Mouse (Mus musculus): ENCODE data around the gene Fam124b.

Gene Fam124b

DNA sequence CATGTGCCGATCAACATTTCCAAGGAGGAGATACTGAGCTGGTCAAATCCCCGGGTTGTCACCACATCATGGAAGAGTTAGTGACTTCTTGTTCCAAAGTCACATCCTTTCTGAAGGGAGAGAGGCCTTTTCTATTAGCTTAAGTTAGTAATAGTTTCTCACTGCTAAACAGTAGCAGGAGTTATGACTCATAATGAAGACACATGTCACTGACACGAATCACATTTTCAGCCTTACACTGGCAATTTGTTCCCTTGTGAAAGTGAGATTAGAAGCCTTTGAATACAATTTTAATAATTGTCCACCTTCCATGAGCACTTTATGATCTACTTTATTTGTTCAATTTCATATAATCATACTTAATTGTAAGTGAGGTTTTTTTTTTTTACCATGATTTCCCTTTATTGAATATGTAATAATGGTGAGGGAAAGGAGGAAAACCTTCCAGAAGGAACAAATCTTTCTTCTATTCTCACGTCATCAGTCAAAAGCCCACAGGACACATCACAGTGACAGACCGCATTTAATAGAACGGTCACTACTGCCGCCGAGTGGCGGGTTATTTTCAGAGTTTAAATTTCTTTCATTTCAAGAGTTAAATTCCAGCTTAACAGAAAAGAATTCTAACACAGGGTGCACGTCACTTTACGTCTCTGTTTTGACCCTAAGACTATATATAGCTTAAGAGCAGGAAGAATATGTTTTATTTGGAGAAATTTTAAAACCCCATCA is 40.5 kb downstream of the Fam124b start:
- DNase-seq (ENCODE audit: low read depth, low spot score) = peak; percentile 20

DNA sequence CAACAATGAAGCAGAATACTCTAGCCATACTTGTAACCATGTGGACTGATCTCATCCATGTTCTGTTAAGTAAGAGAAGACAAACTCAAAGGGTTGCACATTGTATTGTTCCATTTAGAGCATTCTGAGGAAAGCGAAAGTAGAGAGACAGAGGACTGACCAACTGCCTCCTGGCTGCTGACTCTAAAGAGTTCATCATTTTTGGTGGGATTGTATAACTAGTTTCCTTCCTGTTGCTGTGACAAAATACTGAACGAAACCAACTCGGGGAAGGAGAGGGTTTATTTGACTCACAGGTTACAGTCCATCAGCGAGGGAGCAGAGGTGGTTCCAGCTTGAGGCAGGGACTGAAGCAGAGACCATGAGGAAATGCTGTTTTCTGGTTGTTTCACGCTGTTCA is 50.6 kb downstream of the Fam124b start:
- no peak for DNase-seq (ENCODE audit: low read depth, low spot score)

GRCm38 (mm10) chr1:80166577-80166976 is 51.7 kb downstream of the Fam124b start:
- DNase-seq (ENCODE audit: low read depth, low spot score) = no peak

- DNase-seq (ENCODE audit: low read depth, low spot score) = no peak
Measured at GRCm38 (mm10) chr1:80165391-80165790, 52.9 kb downstream of the Fam124b start.

DNA sequence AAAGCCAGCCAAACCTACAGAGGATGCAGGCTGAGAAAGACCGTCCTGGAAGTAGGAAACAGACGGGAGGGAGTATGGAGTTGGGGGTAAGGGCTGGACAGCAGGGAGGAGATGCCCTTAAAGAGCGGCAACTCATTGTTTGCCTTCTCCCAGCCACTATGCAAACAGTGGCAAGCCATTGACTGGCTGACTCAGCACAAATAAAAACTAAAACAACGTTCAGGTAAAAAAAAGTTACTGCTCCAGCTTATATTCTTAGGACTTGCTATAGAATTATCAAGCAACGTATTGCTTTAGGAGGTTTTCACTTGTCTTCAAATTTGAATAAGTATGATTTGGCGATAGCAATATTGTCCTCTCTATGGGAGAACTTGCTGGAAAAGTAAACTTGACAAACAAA is 55.3 kb downstream of the Fam124b start:
- DNase-seq (ENCODE audit: low read depth, low spot score) = no peak

DNA sequence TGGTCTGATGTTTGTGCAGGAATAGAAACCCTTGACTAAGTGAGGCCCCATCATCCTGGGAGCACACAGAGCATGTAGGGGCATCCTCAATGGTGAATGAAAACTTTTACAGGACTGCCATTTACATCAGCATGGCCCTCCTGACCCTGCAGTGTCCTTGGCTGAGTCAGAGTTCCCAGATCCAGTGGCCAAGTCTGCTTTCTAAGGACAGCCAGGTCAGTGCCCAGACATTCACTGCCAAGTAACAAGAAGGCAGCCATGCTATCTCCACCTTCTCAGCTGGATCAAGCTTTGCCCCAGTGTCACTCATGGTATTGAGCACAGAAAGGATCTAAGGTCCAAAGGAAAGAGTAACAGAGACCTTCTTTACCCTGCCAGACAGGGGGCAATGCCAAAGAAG is 58.7 kb downstream of the Fam124b start:
- DNase-seq (ENCODE audit: low read depth, low spot score) = no peak

DNA sequence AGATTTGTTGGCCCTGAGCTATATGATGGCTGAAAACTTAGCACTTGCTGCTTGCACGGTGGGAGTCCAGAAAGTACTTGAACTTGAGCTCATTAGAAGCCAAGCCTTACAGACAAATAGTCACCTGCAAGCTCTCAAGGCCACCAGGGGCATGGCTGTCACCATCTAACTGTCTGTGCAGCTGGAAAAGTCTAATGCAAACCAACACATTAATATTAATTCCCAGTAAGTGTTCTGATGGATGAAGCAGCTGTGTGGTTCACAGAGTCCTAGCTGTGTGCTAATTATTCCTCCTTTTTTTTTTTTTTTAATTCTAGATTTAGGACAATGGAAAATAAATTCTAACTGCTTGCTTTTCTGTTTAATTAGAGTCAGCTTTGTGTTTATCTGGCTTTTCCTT is 63.4 kb downstream of the Fam124b start:
- DNase-seq (ENCODE audit: low read depth, low spot score) = no peak

- DNase-seq (ENCODE audit: low read depth, low spot score) = no peak
Measured at GRCm38 (mm10) chr1:80153125-80153716, 65.1 kb downstream of the Fam124b start.

DNA sequence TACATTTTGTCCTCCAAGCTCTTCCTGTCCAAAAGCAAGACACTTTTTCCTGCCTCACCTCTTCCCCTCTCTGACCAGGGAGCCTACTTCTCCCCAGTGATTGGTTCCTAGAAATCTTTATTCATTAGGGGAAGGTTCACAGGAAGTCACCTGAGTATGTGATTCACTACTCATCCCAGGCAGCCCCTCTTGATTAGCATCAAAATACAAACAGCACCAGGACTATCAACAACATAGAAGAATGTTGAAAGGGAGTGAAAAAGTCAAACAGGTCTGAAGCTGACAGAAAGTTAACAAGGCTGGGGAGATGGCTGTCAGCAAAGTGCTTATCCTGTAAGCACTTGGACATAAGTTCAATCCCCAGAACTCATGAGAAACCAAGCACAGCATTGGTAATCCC is 67.6 kb downstream of the Fam124b start:
- no peak for DNase-seq (ENCODE audit: low read depth, low spot score)
